Mouse (Mus musculus): Measurements from ENCODE around the gene Snrpa. TPM values are rescaled to one million over a fixed set of nuclear protein-coding genes. Genes with fewer than 3 reads are reported as not detected.

Gene Snrpa
- polyA plus RNA-seq, 1 experiment from 2014 or later = 294 TPM

- H3K4me2 ChIP-seq = peak within 1 kb of the TSS; percentile 87
- no peaks in the 10 kb centered on the region for H3K27me3 ChIP-seq
- peak within 1 kb of the TSS; percentile 80 for H3K9ac ChIP-seq (replicated peaks)
- no peaks in the 10 kb centered on the region for H3K36me3 ChIP-seq
- peak within 1 kb of the TSS; percentile 86 for H3K4me3 ChIP-seq (replicated peaks)
- WGBS = under 1% methylated on average over 46 of the region's 49 CpGs
- peak; percentile 75 for ATAC-seq (ENCODE audit: insufficient number of reproducible peaks, insufficient read depth, low FRiP score, low TSS enrichment, low read depth)
- peak within 1 kb of the TSS; percentile 88 for H3K27ac ChIP-seq
- H3K9me3 ChIP-seq = no peaks in the 10 kb centered on the region
- H3K4me1 ChIP-seq (replicated peaks) = peaks cover 54% of the 10 kb centered on the region
Observed at GRCm38 (mm10) chr7:27228281-27228821, 32.3 kb upstream of the Snrpa start, which contains the start of gene Itpkc. TSS of gene Itpkc (minus strand) at chr7:27228661.

- Histone ChIP-seq H3K4me1 (replicated peaks) (peaks cover 54% of the 10 kb centered on the region), H3K27me3 (no peaks in the 10 kb centered on the region), H3K4me2 (peak overlapping the region; percentile 87), H3K9me3 (no peaks in the 10 kb centered on the region), H3K36me3 (no peaks in the 10 kb centered on the region), H3K4me3 (replicated peaks) (peak overlapping the region; percentile 86), H3K9ac (replicated peaks) (peak overlapping the region; percentile 80), H3K27ac (peak overlapping the region; percentile 88; the same call in 1 of the 2 replicates)
- ATAC-seq (ENCODE audit: insufficient number of reproducible peaks, insufficient read depth, low FRiP score, low TSS enrichment, low read depth) = 0 out of 2 replicates have a peak, but pooled peaks have one; percentile 6
- WGBS = 4% methylated on average over 10 of the region's 10 CpGs
Observed at GRCm38 (mm10) chr7:27227676-27228075, 31.6 kb upstream of the Snrpa start.

- WGBS = 33% methylated on average over 9 of the region's 9 CpGs
- no peak for ATAC-seq (ENCODE audit: insufficient number of reproducible peaks, insufficient read depth, low FRiP score, low TSS enrichment, low read depth)
- Histone ChIP-seq H3K27ac (no peak overlapping the region), H3K36me3 (peaks cover 1% of the 10 kb centered on the region; the same call in 1 of the 2 replicates), H3K9ac (replicated peaks) (peak overlapping the region; percentile 80), H3K4me3 (replicated peaks) (peak overlapping the region; percentile 86), H3K4me1 (replicated peaks) (peaks cover 51% of the 10 kb centered on the region), H3K4me2 (peak overlapping the region; percentile 87), H3K27me3 (no peaks in the 10 kb centered on the region), H3K9me3 (no peaks in the 10 kb centered on the region)
Observed at GRCm38 (mm10) chr7:27227276-27227675, 31.2 kb upstream of the Snrpa start.

GRCm38 (mm10) chr7:27224877-27225575 lies 29.0 kb upstream of the Snrpa start:
- H3K9ac ChIP-seq (replicated peaks) = no peak overlapping the region
- 72% methylated on average over 11 of the region's 11 CpGs for WGBS
- no peak overlapping the region for H3K27ac ChIP-seq
- H3K36me3 ChIP-seq = peaks cover 20% of the 10 kb centered on the region; the same call in 1 of the 2 replicates
- peak overlapping the region; percentile 12 for H3K4me3 ChIP-seq (replicated peaks)
- H3K4me2 ChIP-seq = peak overlapping the region; percentile 87
- H3K27me3 ChIP-seq = no peaks in the 10 kb centered on the region
- H3K9me3 ChIP-seq = no peaks in the 10 kb centered on the region
- H3K4me1 ChIP-seq (replicated peaks) = peaks cover 51% of the 10 kb centered on the region
- no peak for ATAC-seq (ENCODE audit: insufficient number of reproducible peaks, insufficient read depth, low FRiP score, low TSS enrichment, low read depth)

GRCm38 (mm10) chr7:27222538-27222937 lies 26.5 kb upstream of the Snrpa start:
- peaks cover 40% of the 10 kb centered on the region for H3K36me3 ChIP-seq
- H3K9ac ChIP-seq (replicated peaks) = no peak overlapping the region
- peaks cover 44% of the 10 kb centered on the region for H3K4me1 ChIP-seq (replicated peaks)
- no peaks in the 10 kb centered on the region for H3K9me3 ChIP-seq
- no peak overlapping the region for H3K27ac ChIP-seq
- no peak overlapping the region for H3K4me3 ChIP-seq (replicated peaks)
- no peak overlapping the region for H3K4me2 ChIP-seq
- H3K27me3 ChIP-seq = no peaks in the 10 kb centered on the region
- no peak for ATAC-seq (ENCODE audit: insufficient number of reproducible peaks, insufficient read depth, low FRiP score, low TSS enrichment, low read depth)
- WGBS = 69% methylated on average over 1 of the region's 1 CpGs

GRCm38 (mm10) chr7:27221939-27222338 lies 25.9 kb upstream of the Snrpa start:
- H3K27me3 ChIP-seq = no peaks in the 10 kb centered on the region
- H3K4me2 ChIP-seq = no peak overlapping the region
- WGBS = 82% methylated on average over 6 of the region's 6 CpGs
- H3K4me1 ChIP-seq (replicated peaks) = peaks cover 38% of the 10 kb centered on the region
- H3K9me3 ChIP-seq = no peaks in the 10 kb centered on the region
- H3K9ac ChIP-seq (replicated peaks) = no peak overlapping the region
- no peak overlapping the region for H3K27ac ChIP-seq
- peaks cover 46% of the 10 kb centered on the region for H3K36me3 ChIP-seq
- ATAC-seq (ENCODE audit: insufficient number of reproducible peaks, insufficient read depth, low FRiP score, low TSS enrichment, low read depth) = no peak
- H3K4me3 ChIP-seq (replicated peaks) = no peak overlapping the region

- no peak for ATAC-seq (ENCODE audit: insufficient number of reproducible peaks, insufficient read depth, low FRiP score, low TSS enrichment, low read depth)
- Histone ChIP-seq H3K27me3 (no peaks in the 10 kb centered on the region), H3K36me3 (peaks cover 61% of the 10 kb centered on the region), H3K9me3 (no peaks in the 10 kb centered on the region), H3K9ac (replicated peaks) (no peak overlapping the region), H3K4me3 (replicated peaks) (no peak overlapping the region), H3K4me2 (no peak overlapping the region), H3K27ac (no peak overlapping the region), H3K4me1 (replicated peaks) (peaks cover 18% of the 10 kb centered on the region)
- 75% methylated on average over 11 of the region's 11 CpGs for WGBS
Observed at GRCm38 (mm10) chr7:27219937-27220336, 23.9 kb upstream of the Snrpa start.

GRCm38 (mm10) chr7:27218586-27218985 lies 22.5 kb upstream of the Snrpa start:
- no peak for ATAC-seq (ENCODE audit: insufficient number of reproducible peaks, insufficient read depth, low FRiP score, low TSS enrichment, low read depth)
- Histone ChIP-seq H3K4me3 (replicated peaks) (no peak overlapping the region), H3K4me1 (replicated peaks) (peaks cover 4% of the 10 kb centered on the region; the same call in 1 of the 2 replicates), H3K9ac (replicated peaks) (no peak overlapping the region), H3K9me3 (no peaks in the 10 kb centered on the region), H3K36me3 (peaks cover 74% of the 10 kb centered on the region), H3K4me2 (no peak overlapping the region), H3K27me3 (no peaks in the 10 kb centered on the region), H3K27ac (no peak overlapping the region)
- 80% methylated on average over 7 of the region's 7 CpGs for WGBS

- H3K9ac ChIP-seq (replicated peaks) = no peak overlapping the region
- 88% methylated on average over 2 of the region's 2 CpGs for WGBS
- H3K27me3 ChIP-seq = no peaks in the 10 kb centered on the region
- ATAC-seq (ENCODE audit: insufficient number of reproducible peaks, insufficient read depth, low FRiP score, low TSS enrichment, low read depth) = no peak
- no peaks in the 10 kb centered on the region for H3K9me3 ChIP-seq
- no peak overlapping the region for H3K27ac ChIP-seq
- no peak overlapping the region for H3K4me2 ChIP-seq
- H3K4me3 ChIP-seq (replicated peaks) = no peak overlapping the region
- peaks cover 90% of the 10 kb centered on the region for H3K36me3 ChIP-seq
- no peaks in the 10 kb centered on the region for H3K4me1 ChIP-seq (replicated peaks)
Observed at GRCm38 (mm10) chr7:27212626-27213025, 16.6 kb upstream of the Snrpa start.

- ATAC-seq (ENCODE audit: insufficient number of reproducible peaks, insufficient read depth, low FRiP score, low TSS enrichment, low read depth) = no peak
Observed at GRCm38 (mm10) chr7:27203730-27204449, 7.8 kb upstream of the Snrpa start.

GRCm38 (mm10) chr7:27198779-27199178 lies 2.7 kb upstream of the Snrpa start:
- peaks cover 50% of the 10 kb centered on the region for H3K36me3 ChIP-seq
- no peak overlapping the region for H3K4me3 ChIP-seq (replicated peaks)
- 94% methylated on average over 8 of the region's 8 CpGs for WGBS
- no peaks in the 10 kb centered on the region for H3K9me3 ChIP-seq
- H3K4me2 ChIP-seq = no peak overlapping the region
- no peak overlapping the region for H3K9ac ChIP-seq (replicated peaks)
- peaks cover 12% of the 10 kb centered on the region for H3K4me1 ChIP-seq (replicated peaks)
- no peaks in the 10 kb centered on the region for H3K27me3 ChIP-seq
- H3K27ac ChIP-seq = no peak overlapping the region
- no peak for ATAC-seq (ENCODE audit: insufficient number of reproducible peaks, insufficient read depth, low FRiP score, low TSS enrichment, low read depth)

More at GRCm38 (mm10) chr7:27203730-27204449, 7.8 kb upstream of the Snrpa start:
- H3K27ac ChIP-seq = no peak overlapping the region
- no peaks in the 10 kb centered on the region for H3K4me1 ChIP-seq (replicated peaks)
- H3K27me3 ChIP-seq = no peaks in the 10 kb centered on the region
- no peak overlapping the region for H3K4me2 ChIP-seq
- no peak overlapping the region for H3K9ac ChIP-seq (replicated peaks)
- H3K9me3 ChIP-seq = no peaks in the 10 kb centered on the region
- no peak overlapping the region for H3K4me3 ChIP-seq (replicated peaks)
- 91% methylated on average over 8 of the region's 8 CpGs for WGBS
- H3K36me3 ChIP-seq = peaks cover 76% of the 10 kb centered on the region
